Mouse (Mus musculus) neural tube, embryonic 14.5 days (tissue): Measurements from ENCODE around the gene Clrn1. TPM values are rescaled to one million over a fixed set of nuclear protein-coding genes. Genes with fewer than 3 reads are reported as not detected.

Source experiments
- polyA plus RNA-seq: library from polyadenylated mRNA; unstranded; fragments of >200 nt; fragmentation: Nextera tagmentation; extraction: Ambion mirVana; gene quantifications from 2 replicates; pipeline ENCODE4 v1.2.1, GENCODE M21; 2014

Clrn1 gene
- polyA plus RNA-seq, 1 experiment from 2014 or later, result 1.5 TPM

Other genes with a start within 250 kb of the Clrn1 start
- 0.23 and 0.29 TPM in 2 replicates for gene Erich6, start 248.1 kb downstream of the Clrn1 start, polyA plus RNA-seq
- gene Siah2, start 192.9 kb downstream of the Clrn1 start, polyA plus RNA-seq, result 12.1 and 14.3 TPM in 2 replicates
- not detected in 2 replicates for gene Mindy4b-ps, start 63.0 kb downstream of the Clrn1 start, polyA plus RNA-seq
- 9.3 and 9.9 TPM in 2 replicates for gene Med12l, start 120.5 kb upstream of the Clrn1 start, polyA plus RNA-seq
- 1.8 and 2.0 TPM in 2 replicates for gene Gpr171, start 216.5 kb upstream of the Clrn1 start, polyA plus RNA-seq